ENCODE assay signal across 19 mouse cellular contexts in the genomic region with DNA sequence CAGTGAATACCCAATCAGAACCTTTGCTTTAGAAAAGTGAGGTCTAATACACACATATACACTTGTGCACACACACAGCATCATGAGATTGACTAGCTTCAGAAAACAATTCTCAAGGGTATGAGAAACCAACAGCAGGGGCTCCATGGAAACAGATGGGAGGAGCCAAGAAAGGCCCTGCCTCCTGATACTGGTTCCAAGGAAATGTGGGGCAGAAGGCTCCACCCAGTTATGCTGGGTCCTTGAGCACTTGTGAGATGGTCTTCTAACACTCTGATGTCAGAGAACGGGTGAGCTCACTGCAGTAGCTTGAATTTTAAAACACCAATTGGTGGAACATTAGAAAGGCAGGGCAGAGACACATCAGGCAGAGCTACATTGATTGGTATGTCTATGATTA. TPM values are rescaled to one million over a fixed set of nuclear protein-coding genes. Genes with fewer than 3 reads are reported as not detected.
DNase-seq lines count a peak whose midpoint lies in the region; TF ChIP-seq lines count a peak whose summit lies in the region.
"Had no signal": no experiment of that assay in that cellular context is flagged by ENCODE, and none has a peak within 500 bp of the region (broad histone marks: within the 10 kb centered on the region; RNA-seq: fewer than 3 reads in every experiment).

No protein-coding gene starts in this region.

- no peak overlapping the region for H3K4me3 ChIP-seq in gastrocnemius, adult 2 months
- no peak overlapping the region for H3K4me3 ChIP-seq in layer of hippocampus, adult 2 months
- H3K4me3 ChIP-seq: heart, embryonic 13.5 days; hindbrain, embryonic 13.5 days; limb, embryonic 13.5 days; midbrain, embryonic 12.5 days; neural tube, embryonic 12.5 days had no signal

- peak overlapping the region; percentile 41 for H3K27ac ChIP-seq in gastrocnemius, adult 2 months
- H3K27ac ChIP-seq in layer of hippocampus, adult 2 months: peak overlapping the region; percentile 46; the same call in 1 of the 2 replicates
- H3K27ac ChIP-seq: heart, embryonic 13.5 days; hindbrain, embryonic 13.5 days; limb, embryonic 13.5 days; liver, embryonic 14.5 days; midbrain, embryonic 12.5 days; neural tube, embryonic 12.5 days had no signal

- TF ChIP-seq CTCF in gastrocnemius, adult 2 months (IDR thresholded peaks at IDR 0.05): no peak
- no peak for TF ChIP-seq CTCF in layer of hippocampus, adult 2 months (conservative IDR thresholded peaks at IDR 0.05)

- intact Hi-C loops in gastrocnemius, adult 2 months (cut with DNase I): no loop called here

- no peak for DNase-seq in gastrocnemius, adult 2 months
- DNase-seq in gastrocnemius, adult 18-20 months (ENCODE audit: low spot score): no peak
- DNase-seq in layer of hippocampus, adult 2 months (ENCODE audit: low spot score in 2 of 2): no peak
- no peak for DNase-seq in layer of hippocampus, postnatal 14 days (ENCODE audit: low spot score in 2 of 2)
- peak; percentile 52 for DNase-seq in R1 (ENCODE audit: low read depth, low spot score)
- DNase-seq in lung, postnatal 10 days: peak; percentile 57
- no peak for DNase-seq in neural tube, embryonic 10.5 days (ENCODE audit: extremely low spot score, low spot score)
- DNase-seq in yolk sac, embryonic 10.5 days (ENCODE audit: low spot score): no peak
- DNase-seq: cerebellum, adult 2 months; cerebellum, postnatal 36 days; kidney, adult 18-20 months; layer of hippocampus, postnatal 36 days; spleen, adult 18-20 months had no signal

RNA-seq across cellular contexts. Expression of a gene that starts 53.7 kb away (rescaled TPM):
- 10 to 100 TPM; 54.4 to 63.5 TPM for total RNA-seq in gastrocnemius, adult 2 months (2021)
- 10 to 100 TPM; 53.7 to 56.4 TPM for total RNA-seq in gastrocnemius, adult 18-20 months (2021)
- 10 to 100 TPM; 51.6 to 53.9 TPM for total RNA-seq in layer of hippocampus, adult 2 months (2021)
- total RNA-seq in layer of hippocampus, postnatal 14 days (2021): 10 to 100 TPM; 47.2 to 54.2 TPM

Comparison
In these comparisons a context has a peak if more than half of its experiments do, and no peak if none do; other contexts are left out.
1. DNase-seq: peak in R1 (single experiment) and lung, postnatal 10 days (single experiment); none in gastrocnemius, adult 2 months (single experiment), gastrocnemius, adult 18-20 months (single experiment), layer of hippocampus, adult 2 months (0 of 2), layer of hippocampus, postnatal 14 days (0 of 2), neural tube, embryonic 10.5 days (single experiment) and yolk sac, embryonic 10.5 days (single experiment).